Mouse (Mus musculus) skeletal muscle tissue, adult 2 months (tissue): ENCODE results near the gene Fap.

Experiments
- DNase-seq: peaks from one replicate; pipeline ENCODE4 v3.0.0-alpha.2; 2012; ENCODE audit warnings: low read depth, low spot score

Fap gene

GRCm38 (mm10) chr2:62460231-62460710 lies 113.6 kb downstream of the Fap start:
- peak; percentile 29 for DNase-seq

GRCm38 (mm10) chr2:62459241-62460174 lies 114.4 kb downstream of the Fap start:
- DNase-seq, result peak; percentile 57

GRCm38 (mm10) chr2:62458070-62458469 lies 115.8 kb downstream of the Fap start:
- DNase-seq, result no peak

- DNase-seq, result no peak
These were observed 118.9 kb downstream of the Fap start for GRCm38 (mm10) chr2:62454991-62455390.

- no peak for DNase-seq
These were observed 119.8 kb downstream of the Fap start for GRCm38 (mm10) chr2:62454033-62454432.
